Mouse (Mus musculus) C2C12 (cell line): ENCODE data around the gene Upf3b. TPM values are rescaled to one million over a fixed set of nuclear protein-coding genes. Genes with fewer than 3 reads are reported as not detected.
"Not testable (repeated sequence)": the region's sequence is repeated elsewhere in the genome, so short reads cannot be mapped to it uniquely, and the experiment has no call there.

Source experiments
- H3K27me3 ChIP-seq: one replicate; pipeline ENCODE4 v1.6.1; 2011; ENCODE audit not compliant: control insufficient read depth, insufficient read depth, insufficient read length
- H3K36me3 ChIP-seq: one replicate; pipeline ENCODE4 v1.6.1; 2011; ENCODE audit not compliant: control insufficient read depth, insufficient read depth
- H3K4me3 ChIP-seq: one replicate; pipeline ENCODE4 v1.5.1; 2011; ENCODE audit warnings: mild to moderate bottlenecking, control low read depth; ENCODE audit not compliant: poor library complexity, insufficient read depth, severe bottlenecking
- H3K79me2 ChIP-seq: one replicate; pipeline ENCODE4 v1.6.1; 2011; ENCODE audit not compliant: control insufficient read depth, insufficient read depth
- H3K79me3 ChIP-seq: one replicate; pipeline ENCODE4 v1.6.1; 2011; ENCODE audit warnings: low read depth, control low read depth
- H3ac ChIP-seq: one replicate; pipeline ENCODE3; 2011; ENCODE audit warnings: low read depth; ENCODE audit not compliant: control insufficient read depth, insufficient read length
- CEBPB ChIP-seq: IDR thresholded peaks from one replicate; pipeline ENCODE4 v1.6.1; 2011; ENCODE audit warnings: low read depth, mild to moderate bottlenecking, control low read depth, moderate library complexity
- CTCF ChIP-seq: IDR thresholded peaks from one replicate; pipeline ENCODE4 v1.5.1; 2011; ENCODE audit not compliant: control insufficient read depth, insufficient read depth, insufficient read length
- FOSL1 ChIP-seq: IDR thresholded peaks from one replicate; pipeline ENCODE4 v1.8.0; 2011; ENCODE audit warnings: mild to moderate bottlenecking, low read length; ENCODE audit not compliant: poor library complexity, insufficient read depth, severe bottlenecking
- MAX ChIP-seq: IDR thresholded peaks from one replicate; pipeline ENCODE4 v1.6.1; 2011; ENCODE audit warnings: mild to moderate bottlenecking, control low read depth
- MYOD1 ChIP-seq: IDR thresholded peaks from one replicate; pipeline ENCODE4 v1.6.1; 2011; ENCODE audit warnings: low read depth; ENCODE audit not compliant: control insufficient read depth, insufficient read length
- MYOG ChIP-seq: IDR thresholded peaks from one replicate; pipeline ENCODE4 v1.6.1; 2011; ENCODE audit not compliant: control insufficient read depth, insufficient read length; ENCODE audit errors: extremely low read depth
- USF1 ChIP-seq: IDR thresholded peaks from one replicate; pipeline ENCODE4 v1.6.1; 2011; ENCODE audit warnings: low read depth, mild to moderate bottlenecking, control low read depth, moderate library complexity
- polyA plus RNA-seq: library from polyadenylated mRNA; unstranded; fragments of >200 nt; fragmentation: generic; extraction: Trizol; gene quantifications from one replicate; pipeline ENCODE4 v1.2.1, GENCODE M21; 2012; ENCODE audit warnings: missing spikeins

Upf3b gene
- polyA plus RNA-seq, 1 experiment: 4.3 TPM

DNA sequence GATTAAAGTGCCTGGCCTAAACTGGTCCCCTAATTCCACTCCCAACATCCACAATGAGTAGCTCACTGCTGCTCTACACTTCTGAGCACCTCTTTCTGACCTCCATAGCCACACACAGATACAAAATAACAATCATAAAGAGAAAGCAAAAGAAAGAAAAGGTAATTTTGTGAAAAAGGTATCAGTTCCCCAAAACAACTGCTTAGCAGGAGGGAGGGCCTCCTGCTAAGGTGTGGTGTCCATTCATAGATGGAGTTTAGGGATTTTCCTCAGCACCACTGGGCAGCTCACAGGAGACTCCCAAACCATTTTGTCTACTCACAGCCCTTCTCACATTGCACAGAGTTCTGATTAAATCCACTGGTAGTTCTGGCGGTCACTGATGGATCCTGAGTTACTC is 21.3 kb downstream of the Upf3b start:
- Histone ChIP-seq H3K4me3 (no peak overlapping the region), H3K36me3 (peaks cover 19% of the 10 kb centered on the region), H3ac (no peak overlapping the region), H3K79me2 (peaks cover 13% of the 10 kb centered on the region), H3K79me3 (peaks cover 10% of the 10 kb centered on the region), H3K27me3 (no peaks in the 10 kb centered on the region)
- TF ChIP-seq CEBPB: no peak
- no peak for TF ChIP-seq MYOD1
- TF ChIP-seq MAX: no peak
- no peak for TF ChIP-seq FOSL1
- no peak for TF ChIP-seq USF1
- TF ChIP-seq CTCF: no peak
- TF ChIP-seq MYOG: no peak

DNA sequence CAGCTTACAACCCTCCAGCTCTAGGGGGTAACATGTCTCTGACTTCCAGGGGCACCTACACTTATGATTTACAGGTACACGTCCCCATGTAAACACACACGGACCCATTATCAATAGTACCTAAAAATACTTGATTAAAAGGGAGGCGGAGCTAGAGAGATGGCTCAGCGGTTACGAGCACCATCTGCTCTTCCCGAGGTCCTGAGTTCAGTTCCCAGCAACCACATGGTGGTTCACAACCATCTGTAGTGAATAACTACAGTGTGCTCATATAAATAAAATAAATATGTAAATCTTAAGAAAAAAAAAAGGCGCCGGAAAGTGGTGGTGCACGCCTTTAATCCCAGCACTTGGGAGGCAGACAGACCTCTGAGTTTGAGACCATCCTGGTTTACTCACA is 24.5 kb downstream of the Upf3b start:
- TF ChIP-seq CTCF (no peak), MYOG (no peak), MAX (no peak)
- Histone ChIP-seq H3K27me3 (no peaks in the 10 kb centered on the region), H3K79me3 (peaks cover 22% of the 10 kb centered on the region), H3K79me2 (peaks cover 35% of the 10 kb centered on the region), H3K4me3 (no peak overlapping the region), H3K36me3 (peaks cover 36% of the 10 kb centered on the region), H3ac (peak overlapping the region; percentile 40)

DNA sequence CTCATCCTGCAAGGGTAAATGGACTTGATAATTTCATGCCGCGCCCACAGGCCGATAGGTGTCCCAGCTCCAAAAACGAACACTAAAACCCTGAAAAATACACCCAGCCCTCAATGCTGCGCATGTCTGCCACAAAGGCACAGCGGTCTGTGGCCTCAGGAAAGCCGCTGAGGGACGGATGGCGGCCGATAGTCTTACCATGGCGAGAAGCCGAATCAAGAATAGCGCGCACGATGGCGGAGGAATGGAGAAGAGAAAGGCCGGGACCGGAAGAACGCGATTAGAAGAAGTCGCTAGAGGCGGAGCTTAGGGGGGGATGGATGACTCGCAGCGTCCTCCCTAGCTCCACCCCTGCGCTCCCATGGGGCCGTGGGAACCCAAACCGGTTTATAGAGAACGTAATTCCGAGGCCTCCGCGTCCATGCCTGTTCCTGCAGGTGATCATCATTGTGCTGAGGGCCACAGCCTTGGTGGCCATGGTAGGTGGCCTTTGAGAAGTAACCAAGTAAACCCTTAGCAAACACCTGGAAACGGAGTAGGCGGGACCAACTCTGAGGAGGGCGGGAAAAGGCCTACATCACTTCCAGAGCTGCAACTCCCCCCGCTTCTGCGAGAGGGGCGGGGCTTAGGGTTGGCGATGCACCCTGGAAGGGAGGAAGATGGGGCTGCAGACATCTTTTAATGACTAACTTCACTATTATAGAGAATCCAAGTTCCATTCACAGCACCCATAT is 25.0 kb downstream of the Upf3b start, which contains the start of gene Rpl39:
TSS of gene Rpl39 (minus strand) at position 476 of the 734 bp plus-strand sequence.
- peak within 1 kb of the TSS; percentile 89 for H3ac ChIP-seq
- peaks cover 35% of the 10 kb centered on the region for H3K79me2 ChIP-seq
- peaks cover 22% of the 10 kb centered on the region for H3K79me3 ChIP-seq
- TF ChIP-seq CTCF (no peak), MYOD1 (no peak), MYOG (no peak), FOSL1 (no peak), CEBPB (no peak), MAX (peak; percentile 14)
- peaks cover 40% of the 10 kb centered on the region for H3K36me3 ChIP-seq
- peak within 1 kb of the TSS; percentile 63 for H3K4me3 ChIP-seq
- H3K27me3 ChIP-seq: no peaks in the 10 kb centered on the region

DNA sequence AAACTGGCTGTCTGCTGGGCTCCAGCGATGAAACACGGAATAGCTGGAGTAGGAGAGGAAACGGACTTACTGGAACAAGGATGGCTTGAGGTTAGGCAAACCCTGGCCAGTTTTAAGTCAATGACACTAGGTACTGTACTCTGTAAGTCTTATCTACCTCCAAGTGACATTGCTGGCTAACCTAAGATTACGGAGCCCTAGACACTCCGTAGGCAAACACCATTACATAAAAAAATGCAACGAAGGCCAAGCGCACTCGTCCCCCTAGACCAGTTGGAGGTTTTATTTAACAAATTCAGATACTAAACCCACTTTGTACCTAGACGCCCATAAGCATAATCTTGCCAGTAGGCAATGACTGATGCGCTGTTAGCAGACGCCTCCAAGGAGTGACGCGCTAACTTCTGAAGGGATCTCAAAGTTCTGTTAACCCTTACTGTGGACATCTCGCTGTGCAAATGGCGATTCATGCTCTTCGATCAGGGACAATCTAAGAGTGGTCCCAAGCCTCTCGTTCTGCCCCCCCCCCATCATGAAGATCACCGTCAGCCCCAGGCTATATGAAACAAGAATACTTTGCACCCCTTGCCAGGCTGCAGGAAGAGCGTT is 25.7 kb downstream of the Upf3b start:
- H3K79me2 ChIP-seq: peaks cover 35% of the 10 kb centered on the region
- peaks cover 41% of the 10 kb centered on the region for H3K36me3 ChIP-seq
- peak overlapping the region; percentile 89 for H3ac ChIP-seq
- H3K27me3 ChIP-seq: no peaks in the 10 kb centered on the region
- H3K4me3 ChIP-seq: peak overlapping the region; percentile 63
- peaks cover 22% of the 10 kb centered on the region for H3K79me3 ChIP-seq
- TF ChIP-seq MAX (no peak), CEBPB (no peak)

DNA sequence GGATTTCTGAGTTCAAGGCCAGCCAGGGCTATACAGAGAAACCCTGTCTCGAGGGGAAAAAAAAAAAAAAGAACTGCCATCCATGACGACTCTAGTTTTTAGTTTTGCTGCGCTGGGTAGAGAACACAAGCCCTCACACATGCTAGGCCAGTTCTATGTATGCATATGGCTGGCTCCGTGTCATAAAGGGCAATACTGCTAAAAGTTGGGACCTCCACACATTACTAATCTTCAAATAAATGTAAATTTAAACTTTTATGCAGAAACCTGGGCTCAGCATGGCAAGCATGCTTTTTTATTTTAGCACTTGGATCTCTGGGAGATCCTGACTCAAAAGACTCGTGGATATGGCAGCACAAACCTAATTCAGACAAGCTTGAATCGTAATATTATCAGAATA is 28.9 kb downstream of the Upf3b start:
- Histone ChIP-seq H3K27me3 (no peaks in the 10 kb centered on the region), H3ac (no peak overlapping the region), H3K79me3 (peaks cover 22% of the 10 kb centered on the region), H3K4me3 (no peak overlapping the region), H3K79me2 (peaks cover 35% of the 10 kb centered on the region), H3K36me3 (peaks cover 41% of the 10 kb centered on the region)
- no peak for TF ChIP-seq MYOD1
- TF ChIP-seq FOSL1: no peak
- TF ChIP-seq CEBPB: no peak
- no peak for TF ChIP-seq USF1
- no peak for TF ChIP-seq CTCF
- TF ChIP-seq MYOG: no peak
- TF ChIP-seq MAX: no peak

DNA sequence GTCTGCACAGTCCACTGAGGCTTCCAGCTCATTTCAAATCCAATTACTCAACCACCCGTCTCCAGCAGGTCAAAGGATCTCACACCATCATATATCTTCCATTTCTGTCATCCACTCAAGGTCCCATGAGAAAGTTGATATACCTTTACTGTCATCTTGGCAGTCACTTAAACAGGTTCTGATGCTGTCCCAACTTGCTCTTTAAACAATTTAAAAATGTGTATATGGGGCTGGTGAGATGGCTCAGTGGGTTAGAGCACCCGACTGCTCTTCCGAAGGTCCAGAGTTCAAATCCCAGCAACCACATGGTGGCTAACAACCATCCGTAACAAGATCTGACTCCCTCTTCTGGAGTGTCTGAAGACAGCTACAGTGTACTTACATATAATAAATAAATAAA is 29.8 kb downstream of the Upf3b start:
- peaks cover 22% of the 10 kb centered on the region for H3K79me3 ChIP-seq
- not testable (repeated sequence) for H3ac ChIP-seq, H3K4me3 ChIP-seq, H3K27me3 ChIP-seq
- H3K36me3 ChIP-seq: peaks cover 41% of the 10 kb centered on the region
- H3K79me2 ChIP-seq: peaks cover 35% of the 10 kb centered on the region
